16 mouse cellular contexts compared by ENCODE assay signal in the genomic region with DNA sequence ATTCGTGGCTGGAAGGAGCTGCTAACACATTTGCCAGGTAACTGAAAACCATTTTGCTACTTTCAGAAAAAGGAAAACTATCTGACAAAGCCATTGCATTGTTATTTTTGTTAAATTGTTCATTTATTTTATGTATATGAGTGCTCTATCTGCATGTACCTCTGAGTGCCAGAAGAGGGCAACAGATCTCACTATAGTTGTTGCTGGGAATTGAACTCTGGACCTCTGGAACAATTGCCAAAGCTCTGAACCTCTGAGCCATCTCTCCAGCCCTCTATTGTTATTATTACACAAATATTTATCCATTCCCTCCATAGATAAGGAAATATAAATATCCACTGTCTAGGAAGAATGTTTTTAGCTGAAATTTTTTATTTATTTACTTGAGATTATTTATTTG.
A peak's percentile ranks its signal among the peaks of the same experiment; 100 is the strongest.
DNase-seq lines count a peak whose midpoint lies in the region; ATAC-seq and TF ChIP-seq lines count a peak whose summit lies in the region.
"Had no signal": no experiment of that assay in that cellular context is flagged by ENCODE, and none has a peak within 500 bp of the region (broad histone marks: within the 10 kb centered on the region; RNA-seq: fewer than 3 reads in every experiment).

No protein-coding gene starts in this region.

- no peaks in the 10 kb centered on the region for H3K9me3 ChIP-seq in intestine, postnatal 0 days (ENCODE audit: control insufficient read depth)
- H3K9me3 ChIP-seq in intestine, embryonic 15.5 days, result no peaks in the 10 kb centered on the region
- H3K9me3 ChIP-seq in liver, embryonic 14.5 days (ENCODE audit: control insufficient read depth, low read length), result no peaks in the 10 kb centered on the region
- H3K9me3 ChIP-seq in liver, embryonic 12.5 days (replicated peaks), result no peaks in the 10 kb centered on the region
- no peaks in the 10 kb centered on the region for H3K9me3 ChIP-seq in E14TG2a.4 (ENCODE audit: low read length)
- H3K9me3 ChIP-seq: embryonic facial prominence, embryonic 13.5 days; heart, embryonic 10.5 days; hindbrain, embryonic 15.5 days; kidney, embryonic 15.5 days; lung, embryonic 15.5 days; midbrain, embryonic 13.5 days had no signal

- no peaks in the 10 kb centered on the region for H3K4me1 ChIP-seq in intestine, postnatal 0 days (replicated peaks; ENCODE audit: control insufficient read depth, insufficient read depth, low read length)
- no peaks in the 10 kb centered on the region for H3K4me1 ChIP-seq in intestine, embryonic 15.5 days (replicated peaks)
- H3K4me1 ChIP-seq in liver, embryonic 14.5 days (replicated peaks; ENCODE audit: control insufficient read depth in 2 of 2, insufficient read depth in 2 of 2, low read length in 1 of 2), result no peaks in the 10 kb centered on the region
- H3K4me1 ChIP-seq in liver, embryonic 12.5 days, result no peaks in the 10 kb centered on the region
- H3K4me1 ChIP-seq in E14TG2a.4 (replicated peaks; ENCODE audit: low read depth, low read length), result no peaks in the 10 kb centered on the region
- H3K4me1 ChIP-seq: embryonic facial prominence, embryonic 13.5 days; hindbrain, embryonic 15.5 days; kidney, embryonic 15.5 days; lung, embryonic 15.5 days; midbrain, embryonic 13.5 days had no signal

- no peak overlapping the region for H3K27ac ChIP-seq in intestine, postnatal 0 days (ENCODE audit: low read depth, low read length)
- no peak overlapping the region for H3K27ac ChIP-seq in intestine, embryonic 15.5 days
- H3K27ac ChIP-seq in liver, embryonic 14.5 days, result no peak overlapping the region
- no peak overlapping the region for H3K27ac ChIP-seq in liver, embryonic 12.5 days
- H3K27ac ChIP-seq: embryonic facial prominence, embryonic 13.5 days; heart, embryonic 10.5 days; hindbrain, embryonic 15.5 days; kidney, embryonic 15.5 days; lung, embryonic 15.5 days; midbrain, embryonic 13.5 days had no signal

- no peak for DNase-seq in liver, embryonic 14.5 days (ENCODE audit: low read depth in 3 of 3, low spot score in 3 of 3)
- peak; percentile 43 for DNase-seq in induced T-regulatory cell, adult 2 months (ENCODE audit: low read depth)
- no peak for DNase-seq in layer of hippocampus, postnatal 10 days (ENCODE audit: low spot score in 2 of 2)
- DNase-seq: cerebellum, adult 9-10 months; gastrocnemius, postnatal 14 days; heart, postnatal 14 days had no signal

- peaks cover 33% of the 10 kb centered on the region for H3K36me3 ChIP-seq in intestine, postnatal 0 days (ENCODE audit: control insufficient read depth, insufficient read depth)
- H3K36me3 ChIP-seq in intestine, embryonic 15.5 days, result no peaks in the 10 kb centered on the region
- no peaks in the 10 kb centered on the region for H3K36me3 ChIP-seq in liver, embryonic 14.5 days (replicated peaks; ENCODE audit: control insufficient read depth, insufficient read depth, low read depth)
- no peaks in the 10 kb centered on the region for H3K36me3 ChIP-seq in liver, embryonic 12.5 days
- no peaks in the 10 kb centered on the region for H3K36me3 ChIP-seq in E14TG2a.4 (ENCODE audit: insufficient read depth, low read length)
- H3K36me3 ChIP-seq: hindbrain, embryonic 15.5 days; lung, embryonic 15.5 days; midbrain, embryonic 13.5 days had no signal

- no peak for ATAC-seq in intestine, postnatal 0 days
- no peak for ATAC-seq in intestine, embryonic 15.5 days
- ATAC-seq in liver, embryonic 14.5 days (ENCODE audit: insufficient read depth), result no peak
- ATAC-seq in liver, embryonic 12.5 days, result no peak
- ATAC-seq: midbrain, embryonic 13.5 days had no signal

- H3K27me3 ChIP-seq in intestine, postnatal 0 days (replicated peaks; ENCODE audit: control insufficient read depth, insufficient read depth, low read length), result no peaks in the 10 kb centered on the region
- H3K27me3 ChIP-seq in intestine, embryonic 15.5 days (replicated peaks), result no peaks in the 10 kb centered on the region
- no peaks in the 10 kb centered on the region for H3K27me3 ChIP-seq in liver, embryonic 14.5 days (ENCODE audit: control insufficient read depth, insufficient read depth, low read length)
- H3K27me3 ChIP-seq in liver, embryonic 12.5 days (replicated peaks), result no peaks in the 10 kb centered on the region
- 0 out of 2 replicates have a peak, but pooled peaks cover 3% of the 10 kb centered on the region for H3K27me3 ChIP-seq in E14TG2a.4 (ENCODE audit: insufficient read depth, low read length)
- H3K27me3 ChIP-seq: embryonic facial prominence, embryonic 13.5 days; hindbrain, embryonic 15.5 days; kidney, embryonic 15.5 days; lung, embryonic 15.5 days; midbrain, embryonic 13.5 days had no signal

- no peak overlapping the region for H3K4me3 ChIP-seq in intestine, postnatal 0 days (ENCODE audit: low read depth, low read length)
- no peak overlapping the region for H3K4me3 ChIP-seq in intestine, embryonic 15.5 days (replicated peaks)
- no peak overlapping the region for H3K4me3 ChIP-seq in liver, embryonic 14.5 days (ENCODE audit: insufficient read depth in 1 of 2, low read depth in 2 of 2, low read length in 2 of 2)
- no peak overlapping the region for H3K4me3 ChIP-seq in liver, embryonic 12.5 days
- no peak overlapping the region for H3K4me3 ChIP-seq in E14TG2a.4 (replicated peaks; ENCODE audit: low read length)
- H3K4me3 ChIP-seq: embryonic facial prominence, embryonic 13.5 days; heart, embryonic 10.5 days; hindbrain, embryonic 15.5 days; kidney, embryonic 15.5 days; lung, embryonic 15.5 days; midbrain, embryonic 13.5 days had no signal

- no peak for TF ChIP-seq EP300 in liver, embryonic 14.5 days (IDR thresholded peaks at IDR 0.05; ENCODE audit: low read depth)

- no peak overlapping the region for H3K4me2 ChIP-seq in intestine, postnatal 0 days (replicated peaks; ENCODE audit: low read depth)
- H3K4me2 ChIP-seq in intestine, embryonic 15.5 days (replicated peaks), result no peak overlapping the region
- H3K4me2 ChIP-seq in liver, embryonic 14.5 days (ENCODE audit: low read depth), result no peak overlapping the region
- no peak overlapping the region for H3K4me2 ChIP-seq in liver, embryonic 12.5 days
- H3K4me2 ChIP-seq: embryonic facial prominence, embryonic 13.5 days; hindbrain, embryonic 15.5 days; kidney, embryonic 15.5 days; lung, embryonic 15.5 days; midbrain, embryonic 13.5 days had no signal

- 88% methylated on average over 1 of the region's 1 CpGs for WGBS in intestine, postnatal 0 days
- 86% methylated on average over 1 of the region's 1 CpGs for WGBS in intestine, embryonic 15.5 days
- 53% methylated on average over 1 of the region's 1 CpGs for WGBS in liver, embryonic 14.5 days (ENCODE audit: insufficient replicate concordance)
- whole genome bisulfite sequencing in liver, embryonic 12.5 days (ENCODE audit: insufficient replicate concordance), result 60% methylated on average over 1 of the region's 1 CpGs

- TF ChIP-seq CTCF in intestine, postnatal 0 days (IDR thresholded peaks at IDR 0.05; ENCODE audit: low read depth), result peak; percentile 65
- TF ChIP-seq CTCF in liver, embryonic 14.5 days (IDR thresholded peaks at IDR 0.05; ENCODE audit: low read depth), result peak; percentile 17; the same call in 1 of the 2 replicates
- TF ChIP-seq CTCF in E14TG2a.4 (conservative IDR thresholded peaks at IDR 0.05; ENCODE audit: low read length), result peak; percentile 23; the same call in 1 of the 2 replicates

- H3K9ac ChIP-seq in intestine, postnatal 0 days (ENCODE audit: low read depth, low read length), result no peak overlapping the region
- no peak overlapping the region for H3K9ac ChIP-seq in intestine, embryonic 15.5 days
- H3K9ac ChIP-seq in liver, embryonic 14.5 days (replicated peaks), result no peak overlapping the region
- no peak overlapping the region for H3K9ac ChIP-seq in liver, embryonic 12.5 days
- H3K9ac ChIP-seq: embryonic facial prominence, embryonic 13.5 days; hindbrain, embryonic 15.5 days; kidney, embryonic 15.5 days; lung, embryonic 15.5 days; midbrain, embryonic 13.5 days had no signal
